ENCODE assay signal across 10 mouse cellular contexts in the genomic region with DNA sequence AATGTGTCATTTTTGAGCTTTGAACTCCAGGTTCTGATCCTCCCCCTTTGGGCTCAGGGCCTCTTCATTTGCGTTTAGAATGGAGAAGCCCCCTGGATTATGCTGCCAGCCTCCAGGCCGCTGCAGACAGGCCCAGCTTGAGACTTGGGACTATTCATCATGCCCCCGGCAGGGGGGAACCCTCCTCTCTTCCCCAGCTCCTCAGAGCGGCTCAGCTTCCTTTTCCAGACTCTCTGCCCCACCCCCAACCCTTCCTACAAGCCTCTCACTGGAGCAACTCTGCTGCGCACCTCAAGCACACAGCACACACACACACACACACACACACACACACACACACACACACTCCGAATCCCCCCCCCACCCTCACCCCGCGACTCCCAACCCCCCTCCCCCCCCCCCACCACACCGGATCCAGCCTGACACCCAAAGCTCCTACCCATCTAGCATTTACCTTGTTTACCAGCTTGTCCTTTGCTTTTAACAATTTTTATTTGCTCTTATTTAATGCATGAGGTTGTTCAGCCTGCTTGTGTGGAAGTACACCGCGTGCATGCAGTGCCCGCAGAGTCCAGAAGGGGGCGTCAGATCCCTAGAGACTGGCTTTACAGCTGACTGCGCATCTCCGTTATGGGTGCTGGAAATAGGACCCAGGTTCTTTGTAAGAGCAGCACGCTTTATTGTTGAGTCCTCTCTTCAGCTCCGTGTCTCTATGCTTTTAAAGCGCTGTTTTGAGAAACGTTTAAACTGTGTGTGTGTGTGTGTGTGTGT. TPM values are rescaled to one million over a fixed set of nuclear protein-coding genes. Genes with fewer than 3 reads are reported as not detected.
DNase-seq lines count a peak whose midpoint lies in the region; ATAC-seq and TF ChIP-seq lines count a peak whose summit lies in the region.
"Had no signal": no experiment of that assay in that cellular context is flagged by ENCODE, and none has a peak within 500 bp of the region (broad histone marks: within the 10 kb centered on the region; RNA-seq: fewer than 3 reads in every experiment).

No protein-coding gene starts in this region.

- H3K4me3 ChIP-seq in heart, embryonic 15.5 days, result no peak overlapping the region
- no peak overlapping the region for H3K4me3 ChIP-seq in ES-E14 (ENCODE audit: insufficient read depth in 1 of 2, low read depth in 1 of 2, low read length in 2 of 2, poor library complexity in 1 of 2, severe bottlenecking in 1 of 2)
- no peak overlapping the region for H3K4me3 ChIP-seq in forebrain, embryonic 15.5 days
- H3K4me3 ChIP-seq in midbrain, embryonic 13.5 days (replicated peaks), result no peak overlapping the region
- H3K4me3 ChIP-seq: megakaryocyte, embryonic 14.5 days had no signal

- intact Hi-C loops in heart, postnatal 10 days (cut with DNase I), result no loop called here

- no peaks in the 10 kb centered on the region for H3K27me3 ChIP-seq in heart, embryonic 15.5 days
- no peaks in the 10 kb centered on the region for H3K27me3 ChIP-seq in forebrain, embryonic 15.5 days
- peaks cover 6% of the 10 kb centered on the region for H3K27me3 ChIP-seq in midbrain, embryonic 13.5 days
- H3K27me3 ChIP-seq: CH12.LX; megakaryocyte, embryonic 14.5 days had no signal

- H3K4me2 ChIP-seq in heart, embryonic 15.5 days, result peak overlapping the region; percentile 33
- H3K4me2 ChIP-seq in forebrain, embryonic 15.5 days (replicated peaks), result peak overlapping the region; percentile 24; the same call in 1 of the 2 replicates
- peak overlapping the region; percentile 26 for H3K4me2 ChIP-seq in midbrain, embryonic 13.5 days (replicated peaks)

- no peak for DNase-seq in heart, postnatal 10 days
- peak; percentile 59 for DNase-seq in ES-E14 (ENCODE audit: low read depth, low spot score)
- no peak for DNase-seq in ovary, postnatal 10 days (ENCODE audit: low spot score)
- no peak for DNase-seq in gastrocnemius, postnatal 10 days
- no peak for DNase-seq in left cerebral cortex, adult 18-20 months (ENCODE audit: low spot score in 2 of 2)

- ATAC-seq in heart, embryonic 15.5 days (replicated peaks; ENCODE audit: insufficient number of reproducible peaks, insufficient read depth, low FRiP score, low read depth), result no peak
- peak; percentile 64; the same call in 1 of the 2 replicates for ATAC-seq in forebrain, embryonic 15.5 days (replicated peaks)
- ATAC-seq in midbrain, embryonic 13.5 days, result peak; percentile 94

- H3K4me1 ChIP-seq in heart, embryonic 15.5 days (replicated peaks), result no peaks in the 10 kb centered on the region; the same call in 1 of the 2 replicates
- H3K4me1 ChIP-seq in ES-E14 (ENCODE audit: control insufficient read depth in 2 of 2, insufficient read depth in 2 of 2, low read length in 2 of 2, poor library complexity in 1 of 2), result peaks cover 0 to 2% of the 10 kb centered on the region in 2 experiments; a peak in 2 of 4 replicates
- peaks cover 6% of the 10 kb centered on the region; the same call in 1 of the 2 replicates for H3K4me1 ChIP-seq in forebrain, embryonic 15.5 days
- peaks cover 14% of the 10 kb centered on the region for H3K4me1 ChIP-seq in midbrain, embryonic 13.5 days (replicated peaks)
- H3K4me1 ChIP-seq: megakaryocyte, embryonic 14.5 days had no signal

- 0 out of 2 replicates have a peak, but pooled peaks cover 3% of the 10 kb centered on the region for H3K9me3 ChIP-seq in heart, embryonic 15.5 days (replicated peaks)
- no peaks in the 10 kb centered on the region for H3K9me3 ChIP-seq in ES-E14 (ENCODE audit: control insufficient read depth, insufficient read depth, low read depth, low read length)
- H3K9me3 ChIP-seq in forebrain, embryonic 15.5 days, result no peaks in the 10 kb centered on the region
- no peaks in the 10 kb centered on the region; the same call in 1 of the 2 replicates for H3K9me3 ChIP-seq in midbrain, embryonic 13.5 days

- H3K36me3 ChIP-seq in heart, embryonic 15.5 days, result no peaks in the 10 kb centered on the region
- H3K36me3 ChIP-seq in ES-E14 (ENCODE audit: control insufficient read depth, insufficient read depth, low read length, poor library complexity, severe bottlenecking), result no peaks in the 10 kb centered on the region
- H3K36me3 ChIP-seq in forebrain, embryonic 15.5 days, result no peaks in the 10 kb centered on the region
- H3K36me3 ChIP-seq in midbrain, embryonic 13.5 days, result no peaks in the 10 kb centered on the region

- H3K27ac ChIP-seq in heart, embryonic 15.5 days, result no peak overlapping the region
- H3K27ac ChIP-seq in ES-E14 (ENCODE audit: insufficient read depth, low read depth, low read length, poor library complexity, severe bottlenecking), result no peak overlapping the region
- no peak overlapping the region for H3K27ac ChIP-seq in forebrain, embryonic 15.5 days (replicated peaks)
- H3K27ac ChIP-seq in midbrain, embryonic 13.5 days, result peak overlapping the region; percentile 42; the same call in 1 of the 2 replicates

- H3K9ac ChIP-seq in heart, embryonic 15.5 days, result no peak overlapping the region
- H3K9ac ChIP-seq in ES-E14 (ENCODE audit: insufficient read depth, low read depth, low read length, poor library complexity, severe bottlenecking), result no peak overlapping the region
- H3K9ac ChIP-seq in forebrain, embryonic 15.5 days (replicated peaks), result no peak overlapping the region
- H3K9ac ChIP-seq in midbrain, embryonic 13.5 days (replicated peaks), result no peak overlapping the region; the same call in 1 of the 2 replicates

- WGBS in heart, embryonic 15.5 days, result 38% methylated on average over 17 of the region's 19 CpGs
- 39% methylated on average over 16 of the region's 19 CpGs for WGBS in forebrain, embryonic 15.5 days
- 33% methylated on average over 19 of the region's 19 CpGs for WGBS in midbrain, embryonic 13.5 days

- in situ Hi-C loops in ES-E14 (cut with MboI; ENCODE audit: low sequenced_read_pairs in 2 of 2, unreplicated experiment in 2 of 2), result no loop called here

TF ChIP-seq in ES-E14, 5 proteins besides CTCF, POLR2A, EP300 and RAD21:
- TF ChIP-seq CHD2 (IDR thresholded peaks at IDR 0.05; ENCODE audit: low read depth, low read length) (no peak), MAFK (IDR thresholded peaks at IDR 0.05; ENCODE audit: insufficient read depth, low read depth, low read length) (no peak), ZNF384 (IDR thresholded peaks at IDR 0.05; ENCODE audit: low read depth, low read length) (no peak), HCFC1 (IDR thresholded peaks at IDR 0.05; ENCODE audit: borderline replicate concordance, insufficient read depth, low read length) (no peak), ZC3H11A (IDR thresholded peaks at IDR 0.05; ENCODE audit: borderline replicate concordance, low read depth, low read length) (no peak)

RNA-seq across cellular contexts. Expression of gene Piwil1, which starts 2.0 kb away (rescaled TPM):
- polyA plus RNA-seq in heart, embryonic 15.5 days (2015; fragmentation: Nextera tagmentation; extraction: Ambion mirVana), result not detected in 2 replicates
- not detected for total RNA-seq in heart, postnatal 10 days (2021)
- total RNA-seq in ES-E14 (2012; rRNA removed), result 0.26 and 0.62 TPM in 2 replicates
- polyA plus RNA-seq in forebrain, embryonic 15.5 days (2015; fragmentation: Nextera tagmentation; extraction: Ambion mirVana), result 0.14 and 0.17 TPM in 2 replicates
- 0.14 and 0.27 TPM in 2 replicates for polyA plus RNA-seq in midbrain, embryonic 13.5 days (2015; fragmentation: Nextera tagmentation; extraction: Ambion mirVana)
- under 1 TPM; 0.11 to 0.16 TPM for total RNA-seq in gastrocnemius, postnatal 10 days (2021)
- not detected for total RNA-seq in left cerebral cortex, adult 18-20 months (2021)
- total RNA-seq: CH12.LX had no signal
